Mouse (Mus musculus) CH12.LX (cell line): ENCODE data around the gene Dnal1.

Experiments used
- CTCF ChIP-seq, 2 experiments: IDR thresholded peaks in 1 of 2; conservative IDR thresholded peaks in 1 of 2; 2 replicates each; pipeline ENCODE4 v1.5.1; 2011 to 2012; ENCODE audit warnings: low read depth in 2 of 2, low read length in 2 of 2, improper control_type of control experiment in 1 of 2, inconsistent platforms in 1 of 2, mild to moderate bottlenecking in 1 of 2, moderate library complexity in 1 of 2
- ZMIZ1 ChIP-seq: IDR thresholded peaks from 2 replicates; pipeline ENCODE4 v1.6.1; 2012; ENCODE audit warnings: low read depth, mild to moderate bottlenecking, inconsistent platforms, low read length, improper control_type of control experiment

- TF ChIP-seq ZMIZ1 (no peak), CTCF (conservative IDR thresholded peaks at IDR 0.05 in 1 of 2, IDR thresholded peaks at IDR 0.05 in 1 of 2; ENCODE audit: low read depth in 2 of 2, low read length in 2 of 2) (no peak)
Measured at GRCm38 (mm10) chr12:84068296-84068695, 45.9 kb upstream of the Dnal1 start.
